Mouse (Mus musculus) lung, postnatal 10 days (tissue): ENCODE measurements around the gene Traf7.
A peak's percentile ranks its signal among the peaks of the same experiment; 100 is the strongest.

Source experiments
- DNase-seq: peaks from one replicate; pipeline ENCODE4 v3.0.0; 2021

Traf7 gene

GRCm38 (mm10) chr17:24476022-24476776, 51.5 kb downstream of the Traf7 start:
- no peak for DNase-seq

GRCm38 (mm10) chr17:24475586-24475985, 52.2 kb downstream of the Traf7 start:
- DNase-seq, result no peak

- no peak for DNase-seq
Observed at GRCm38 (mm10) chr17:24474557-24474956, 53.2 kb downstream of the Traf7 start.

DNA sequence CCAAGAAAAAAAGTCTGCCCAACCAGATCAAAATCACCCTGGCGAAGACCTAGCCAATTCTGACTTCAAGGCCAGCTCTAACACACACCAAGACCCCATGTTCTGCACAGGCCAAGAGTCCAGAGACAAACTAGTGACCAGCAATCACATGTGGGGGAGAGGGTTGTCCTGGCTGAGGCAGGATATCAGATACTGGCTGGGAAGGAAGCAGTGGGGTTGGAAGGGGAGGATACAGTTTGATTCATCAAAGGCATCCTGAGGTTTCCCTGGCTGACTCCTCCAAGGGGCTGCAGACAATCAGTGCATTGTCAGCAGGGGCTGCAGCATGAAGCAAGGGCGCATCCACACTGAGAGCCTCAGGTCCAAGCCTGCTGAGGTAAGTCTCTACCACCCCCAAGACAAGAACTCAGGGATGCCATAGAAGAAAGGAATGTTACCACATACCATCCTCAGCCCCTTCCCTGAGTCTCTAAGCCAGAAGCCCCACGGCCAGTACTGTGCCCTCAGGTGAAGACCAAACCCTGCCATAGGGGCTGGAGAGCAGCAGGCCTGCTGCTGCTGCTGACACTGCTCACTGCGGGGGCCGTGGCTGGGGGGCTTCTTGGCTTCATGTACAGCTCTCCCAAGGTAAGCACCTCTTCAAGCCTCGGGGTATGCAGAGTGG, 54.0 kb downstream of the Traf7 start, which contains the start of gene Bricd5:
Gene Bricd5, plus strand, starts transcription at position 273 of the 664 bp plus-strand sequence.
- DNase-seq, result no peak

GRCm38 (mm10) chr17:24472512-24472911, 55.2 kb downstream of the Traf7 start:
- peak; percentile 62 for DNase-seq

- peak; percentile 48 for DNase-seq
Observed at GRCm38 (mm10) chr17:24470701-24471527, 56.8 kb downstream of the Traf7 start.

DNA sequence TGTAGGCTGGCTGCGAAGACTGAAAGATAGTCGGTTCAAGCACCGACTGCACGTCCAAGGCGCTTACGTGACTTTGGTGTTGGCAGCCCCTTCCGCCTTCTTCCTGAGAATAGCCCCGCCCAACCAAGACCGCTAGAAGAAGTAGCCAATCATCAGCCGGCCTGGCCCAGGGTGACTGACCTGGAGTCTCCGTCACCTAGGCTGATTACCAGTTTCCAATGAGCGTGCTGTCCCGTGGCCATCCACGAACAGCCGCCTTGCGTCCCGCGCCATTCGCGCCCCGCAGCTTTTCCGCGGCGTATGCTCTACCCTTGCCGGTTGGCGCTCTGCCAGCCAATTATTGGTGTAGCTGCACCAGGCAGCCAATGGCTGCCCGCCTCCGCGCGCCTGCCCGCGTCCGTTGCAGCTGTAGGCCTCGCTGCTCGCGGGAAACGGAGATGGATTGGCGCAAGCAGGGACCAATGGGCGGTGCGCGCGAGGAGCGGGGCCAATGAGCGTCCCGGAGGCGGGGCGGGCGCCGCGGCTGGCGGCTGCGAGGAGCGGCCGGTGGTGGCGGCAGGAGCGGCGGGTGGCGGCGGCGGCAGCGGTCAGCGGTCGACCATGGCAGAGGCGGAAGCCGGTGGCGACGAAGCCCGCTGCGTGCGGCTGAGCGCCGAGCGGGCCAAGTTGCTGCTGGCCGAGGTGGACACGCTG, 57.7 kb downstream of the Traf7 start, which contains the start of the genes E4f1 and Pgp:
Gene E4f1, minus strand, starts transcription at position 404 of the 693 bp plus-strand sequence.
Gene Pgp, plus strand, starts transcription at position 483 of the 693 bp plus-strand sequence.
- peak; percentile 98 for DNase-seq

DNA sequence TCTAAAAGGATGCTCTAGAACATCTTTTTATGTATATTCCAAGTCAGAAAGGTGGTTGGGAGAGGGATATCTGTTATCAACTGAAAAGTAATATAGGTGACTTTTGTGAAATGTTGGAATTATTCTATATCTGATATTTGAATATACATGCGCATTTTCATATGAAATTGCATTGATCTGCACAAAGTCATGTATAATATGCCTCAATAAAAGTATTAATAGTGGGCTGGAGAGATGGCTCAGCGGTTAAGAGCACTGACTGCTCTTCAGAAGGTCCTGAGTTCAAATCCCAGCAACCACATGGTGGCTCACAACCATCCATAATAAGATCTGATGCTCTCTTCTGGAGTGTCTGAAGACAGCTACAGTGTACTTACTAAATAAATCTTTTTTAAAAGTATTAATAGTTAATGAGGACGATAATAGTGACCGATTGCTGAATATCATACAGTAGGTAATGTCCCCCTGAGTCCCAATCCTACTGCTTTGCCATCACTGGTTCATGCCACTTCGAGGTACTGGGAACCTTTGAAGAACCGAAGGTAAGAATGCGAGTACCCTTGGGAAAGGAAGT, 58.3 kb downstream of the Traf7 start:
- no peak for DNase-seq

DNA sequence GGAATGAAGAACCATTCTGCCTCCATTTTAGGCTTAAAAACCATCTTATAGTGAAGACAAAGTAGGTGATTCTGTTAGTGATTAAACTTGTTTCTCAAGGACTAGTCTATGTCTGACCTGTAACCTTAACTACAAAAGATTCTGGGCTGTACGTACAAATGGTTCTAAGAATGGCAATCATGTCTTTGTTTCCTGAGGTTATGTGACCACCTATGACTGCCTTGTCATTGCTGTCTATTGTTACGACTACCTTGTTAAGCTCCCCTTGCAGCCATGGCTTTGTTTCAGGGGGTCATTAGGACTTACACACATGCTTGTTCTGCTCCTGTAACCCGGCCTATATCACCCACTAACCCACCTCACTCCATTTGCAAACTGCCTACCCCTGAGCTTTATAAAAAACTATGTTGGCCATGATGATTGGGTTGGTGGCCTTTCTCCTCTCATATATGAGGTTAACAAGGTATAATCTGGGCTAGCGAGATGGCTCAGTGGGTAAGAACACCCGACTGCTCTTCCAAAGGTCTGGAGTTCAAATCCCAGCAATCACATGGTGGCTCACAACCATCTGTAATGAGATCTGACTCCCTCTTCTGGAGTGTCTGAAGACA, 59.0 kb downstream of the Traf7 start:
- DNase-seq, result no peak

- no peak for DNase-seq
Observed at GRCm38 (mm10) chr17:24463374-24464133, 64.2 kb downstream of the Traf7 start.

GRCm38 (mm10) chr17:24462932-24463331, 64.8 kb downstream of the Traf7 start:
- DNase-seq, result no peak

DNA sequence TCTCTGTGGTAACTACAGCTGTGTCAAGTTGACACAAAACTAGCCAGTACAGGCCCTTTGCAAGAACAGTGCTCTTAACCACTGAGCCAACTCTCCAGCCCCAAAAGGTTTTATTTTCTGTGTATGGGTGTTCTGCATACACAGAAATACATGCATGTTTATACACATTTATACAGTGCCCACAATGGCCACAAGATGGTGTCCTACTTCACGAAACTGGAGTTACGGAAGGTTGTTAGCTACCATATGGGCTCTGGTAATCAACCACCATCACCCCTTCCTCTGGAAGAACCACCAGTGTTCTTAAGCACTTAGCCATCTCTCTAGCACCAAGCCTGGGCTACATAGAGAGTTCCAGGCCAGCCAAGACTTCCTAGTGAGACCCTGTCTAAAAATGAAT, 66.2 kb downstream of the Traf7 start:
- peak; percentile 55 for DNase-seq
